Mouse (Mus musculus) limb, embryonic 15.5 days (tissue): Measurements from ENCODE around the gene Ssu2. TPM values are rescaled to one million over a fixed set of nuclear protein-coding genes. Genes with fewer than 3 reads are reported as not detected.

Experiments used
- ATAC-seq: fragments of 200-750 bp; cut with Nextera tagmentation; 2 replicates; pipeline ENCODE4 v1.8.0; 2017; ENCODE audit warnings: low read depth, moderate TSS enrichment; ENCODE audit not compliant: insufficient number of reproducible peaks, low FRiP score, low TSS enrichment
- H3K27ac ChIP-seq: fragments of 300-500 bp; sonication (generic); 2 replicates; pipeline ENCODE4 v1.5.1; 2015; ENCODE audit warnings: moderate library complexity, mild to moderate bottlenecking, inconsistent platforms
- H3K27me3 ChIP-seq: fragments of 300-500 bp; sonication (generic); 2 replicates; pipeline ENCODE4 v1.6.1; 2015; ENCODE audit warnings: inconsistent platforms
- H3K36me3 ChIP-seq: fragments of 300-500 bp; sonication (generic); 2 replicates; pipeline ENCODE4 v1.6.1; 2015; ENCODE audit warnings: inconsistent platforms
- H3K4me1 ChIP-seq: fragments of 300-500 bp; sonication (generic); 2 replicates; pipeline ENCODE4 v1.6.1; 2015; ENCODE audit warnings: inconsistent platforms
- H3K4me2 ChIP-seq: fragments of 300-500 bp; sonication (generic); 2 replicates; pipeline ENCODE4 v1.6.1; 2015; ENCODE audit warnings: mild to moderate bottlenecking, inconsistent platforms
- H3K4me3 ChIP-seq: fragments of 300-500 bp; sonication (generic); 2 replicates; pipeline ENCODE4 v1.5.1; 2015; ENCODE audit warnings: mild to moderate bottlenecking, inconsistent platforms
- H3K9ac ChIP-seq: fragments of 300-500 bp; sonication (generic); 2 replicates; pipeline ENCODE4 v1.6.1; 2015; ENCODE audit warnings: inconsistent platforms
- H3K9me3 ChIP-seq: fragments of 300-500 bp; sonication (generic); 2 replicates; pipeline ENCODE4 v1.6.1; 2016; ENCODE audit warnings: inconsistent platforms
- WGBS: fragments of 180-500 bp; shearing (Covaris S2); methylation state at CpG from one replicate; pipeline ENCODE4 v1.1.7; 2015; 5-methylcytosine and 5-hydroxymethylcytosine counted together
- polyA plus RNA-seq: library from polyadenylated mRNA; unstranded; fragments of >200 nt; fragmentation: Nextera tagmentation; extraction: Ambion mirVana; gene quantifications from 2 replicates; pipeline ENCODE4 v1.2.1, GENCODE M21; 2015

Gene Ssu2
- 2.6 and 3.1 TPM in 2 replicates for polyA plus RNA-seq

GRCm38 (mm10) chr6:112387947-112388346, at the start of gene Ssu2:
Ssu2 (minus strand) TSS chr6:112388023.
- Histone ChIP-seq H3K9ac (no peak within 1 kb of the TSS), H3K4me2 (no peak within 1 kb of the TSS), H3K4me3 (no peak within 1 kb of the TSS), H3K4me1 (peaks cover 4% of the 10 kb centered on the region; the same call in 1 of the 2 replicates), H3K27ac (no peak within 1 kb of the TSS), H3K27me3 (no peaks in the 10 kb centered on the region), H3K36me3 (no peaks in the 10 kb centered on the region), H3K9me3 (no peaks in the 10 kb centered on the region)
- 79% methylated on average over 9 of the region's 9 CpGs for WGBS
- ATAC-seq = no peak

- 73% methylated on average over 6 of the region's 6 CpGs for WGBS
- Histone ChIP-seq H3K4me2 (no peak overlapping the region), H3K9ac (no peak overlapping the region), H3K4me3 (no peak overlapping the region), H3K9me3 (no peaks in the 10 kb centered on the region), H3K27me3 (no peaks in the 10 kb centered on the region), H3K4me1 (no peaks in the 10 kb centered on the region), H3K27ac (no peak overlapping the region), H3K36me3 (no peaks in the 10 kb centered on the region)
- ATAC-seq = no peak
Observed at GRCm38 (mm10) chr6:112426018-112426732, 38.4 kb upstream of the Ssu2 start.

GRCm38 (mm10) chr6:112423746-112424501, 36.1 kb upstream of the Ssu2 start:
- Histone ChIP-seq H3K4me3 (no peak overlapping the region), H3K27ac (no peak overlapping the region), H3K36me3 (no peaks in the 10 kb centered on the region), H3K9me3 (no peaks in the 10 kb centered on the region), H3K4me1 (no peaks in the 10 kb centered on the region), H3K9ac (no peak overlapping the region), H3K27me3 (no peaks in the 10 kb centered on the region), H3K4me2 (no peak overlapping the region)
- WGBS = 65% methylated on average over 8 of the region's 8 CpGs
- no peak for ATAC-seq

DNA sequence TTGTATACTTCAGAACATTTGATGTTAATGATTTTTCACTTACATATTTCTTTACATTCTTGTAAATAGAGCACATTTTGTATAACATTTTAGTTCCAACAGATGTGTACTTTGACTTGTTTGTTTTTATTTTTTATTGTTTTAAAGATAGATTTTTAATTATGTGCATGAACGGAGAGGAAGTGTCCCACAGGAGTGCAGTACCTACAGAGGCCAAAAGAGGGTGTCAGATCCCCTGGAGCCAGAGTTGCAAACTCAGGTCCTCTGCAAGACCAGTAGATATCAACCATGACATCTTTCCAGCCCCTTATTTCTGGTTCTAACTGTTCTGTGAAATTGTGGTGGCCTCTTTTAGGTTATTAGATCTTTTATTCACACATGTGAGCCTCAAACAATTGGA, 33.1 kb upstream of the Ssu2 start:
- 97% methylated on average over 1 of the region's 1 CpGs for whole genome bisulfite sequencing
- no peak overlapping the region for H3K4me2 ChIP-seq
- ATAC-seq = no peak

GRCm38 (mm10) chr6:112419333-112419732, 31.5 kb upstream of the Ssu2 start:
- H3K9ac ChIP-seq = no peak overlapping the region
- no peaks in the 10 kb centered on the region for H3K9me3 ChIP-seq
- no peaks in the 10 kb centered on the region for H3K27me3 ChIP-seq
- H3K27ac ChIP-seq = no peak overlapping the region
- 75% methylated on average over 9 of the region's 9 CpGs for WGBS
- H3K4me2 ChIP-seq = no peak overlapping the region
- ATAC-seq = no peak
- H3K4me3 ChIP-seq = no peak overlapping the region
- no peaks in the 10 kb centered on the region for H3K4me1 ChIP-seq
- no peaks in the 10 kb centered on the region for H3K36me3 ChIP-seq

More for the DNA sequence above, 33.1 kb upstream of the Ssu2 start:
- Histone ChIP-seq H3K9ac (no peak overlapping the region), H3K27ac (no peak overlapping the region), H3K4me3 (no peak overlapping the region), H3K9me3 (no peaks in the 10 kb centered on the region), H3K27me3 (no peaks in the 10 kb centered on the region), H3K36me3 (no peaks in the 10 kb centered on the region), H3K4me1 (no peaks in the 10 kb centered on the region)

- H3K27me3 ChIP-seq = no peaks in the 10 kb centered on the region
- H3K27ac ChIP-seq = no peak overlapping the region
- H3K9ac ChIP-seq = no peak overlapping the region
- WGBS = 78% methylated on average over 5 of the region's 5 CpGs
- H3K9me3 ChIP-seq = no peaks in the 10 kb centered on the region
- peaks cover 3% of the 10 kb centered on the region; the same call in 1 of the 2 replicates for H3K4me1 ChIP-seq
- H3K4me2 ChIP-seq = no peak overlapping the region
- no peak overlapping the region for H3K4me3 ChIP-seq
- no peaks in the 10 kb centered on the region for H3K36me3 ChIP-seq
- ATAC-seq = no peak
Observed at GRCm38 (mm10) chr6:112404111-112404510, 16.3 kb upstream of the Ssu2 start.

DNA sequence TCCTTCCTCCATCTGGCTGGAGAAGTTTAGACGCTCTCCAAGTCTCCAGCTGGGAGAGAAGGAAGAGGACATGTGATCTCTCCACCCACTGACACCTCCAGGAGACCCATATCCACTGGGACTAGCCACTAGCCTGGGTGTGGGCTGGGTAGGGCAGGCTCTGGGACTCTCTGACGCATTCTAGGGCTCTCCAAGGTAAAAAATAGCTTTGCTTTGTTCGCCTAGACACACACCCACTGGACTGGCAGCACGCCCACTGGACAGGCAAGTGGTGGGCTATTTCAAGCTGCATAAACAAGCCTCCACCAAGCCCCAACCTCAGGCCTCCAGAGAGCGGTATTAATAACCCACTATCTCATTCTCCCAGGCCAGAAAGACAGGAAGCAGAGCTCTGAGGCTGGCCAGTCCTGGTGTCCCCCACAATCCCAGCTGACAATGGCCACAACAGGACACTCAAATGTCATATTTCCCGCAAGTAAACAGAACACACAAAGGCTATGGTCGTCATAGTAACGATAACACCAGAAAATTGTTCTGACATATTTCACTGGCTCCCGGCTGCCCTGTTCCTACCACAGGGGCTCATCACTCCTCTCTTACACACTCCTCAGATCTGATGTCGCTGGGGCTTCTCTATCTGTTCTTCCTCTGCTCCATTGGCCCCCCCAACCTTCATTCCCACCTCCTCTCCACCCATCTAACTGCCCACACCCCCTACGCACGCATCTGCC, 14.3 kb upstream of the Ssu2 start:
- Histone ChIP-seq H3K4me3 (no peak overlapping the region), H3K27ac (0 out of 2 replicates have a peak overlapping the region, but pooled peaks have one; percentile 35), H3K9ac (no peak overlapping the region), H3K27me3 (no peaks in the 10 kb centered on the region), H3K9me3 (no peaks in the 10 kb centered on the region), H3K4me2 (no peak overlapping the region), H3K4me1 (peaks cover 3% of the 10 kb centered on the region; the same call in 1 of the 2 replicates), H3K36me3 (no peaks in the 10 kb centered on the region)
- peak; percentile 73 for ATAC-seq
- 66% methylated on average over 12 of the region's 12 CpGs for WGBS

- no peaks in the 10 kb centered on the region for H3K9me3 ChIP-seq
- no peaks in the 10 kb centered on the region for H3K27me3 ChIP-seq
- H3K27ac ChIP-seq = no peak overlapping the region
- H3K4me3 ChIP-seq = no peak overlapping the region
- H3K9ac ChIP-seq = no peak overlapping the region
- no peaks in the 10 kb centered on the region for H3K36me3 ChIP-seq
- H3K4me2 ChIP-seq = no peak overlapping the region
- no peak for ATAC-seq
- whole genome bisulfite sequencing = 80% methylated on average over 3 of the region's 3 CpGs
- peaks cover 3% of the 10 kb centered on the region; the same call in 1 of the 2 replicates for H3K4me1 ChIP-seq
Observed at GRCm38 (mm10) chr6:112397351-112397750, 9.5 kb upstream of the Ssu2 start.

DNA sequence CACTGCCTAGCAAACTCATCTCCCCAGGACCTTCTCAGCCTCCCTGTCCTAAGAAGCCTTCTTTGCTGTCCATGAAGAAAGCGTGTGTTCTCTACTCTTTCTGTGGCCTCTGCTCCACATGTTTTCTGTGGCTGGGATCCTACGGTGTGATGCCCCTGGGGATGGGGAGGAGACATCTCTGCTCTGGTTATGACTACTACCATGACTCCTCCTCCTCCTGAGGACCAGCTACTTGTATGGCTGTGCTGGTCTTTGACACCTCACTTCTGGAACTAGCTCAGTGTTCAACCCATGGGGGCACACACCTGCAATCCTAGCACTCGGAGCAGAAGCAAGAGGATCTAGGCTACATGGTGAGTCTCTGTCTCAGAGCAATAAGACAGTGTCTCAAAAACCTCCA, 8.5 kb upstream of the Ssu2 start:
- 74% methylated on average over 3 of the region's 3 CpGs for WGBS
- Histone ChIP-seq H3K9ac (no peak overlapping the region), H3K27ac (no peak overlapping the region), H3K4me2 (no peak overlapping the region), H3K4me3 (no peak overlapping the region), H3K9me3 (no peaks in the 10 kb centered on the region), H3K4me1 (no peaks in the 10 kb centered on the region), H3K36me3 (no peaks in the 10 kb centered on the region), H3K27me3 (no peaks in the 10 kb centered on the region)
- no peak for ATAC-seq

- ATAC-seq = no peak
- no peaks in the 10 kb centered on the region for H3K27me3 ChIP-seq
- no peaks in the 10 kb centered on the region for H3K36me3 ChIP-seq
- no peaks in the 10 kb centered on the region for H3K9me3 ChIP-seq
- no peak overlapping the region for H3K27ac ChIP-seq
- H3K4me3 ChIP-seq = no peak overlapping the region
- 0 out of 2 replicates have a peak, but pooled peaks cover under 1% of the 10 kb centered on the region for H3K4me1 ChIP-seq
- no peak overlapping the region for H3K9ac ChIP-seq
- H3K4me2 ChIP-seq = no peak overlapping the region
- 84% methylated on average over 3 of the region's 3 CpGs for WGBS
Observed at GRCm38 (mm10) chr6:112388385-112388784, 562 bp upstream of the Ssu2 start.

GRCm38 (mm10) chr6:112386260-112386659, 1.6 kb downstream of the Ssu2 start:
- H3K36me3 ChIP-seq = no peaks in the 10 kb centered on the region
- ATAC-seq = no peak
- H3K9me3 ChIP-seq = no peaks in the 10 kb centered on the region
- WGBS = 66% methylated on average over 2 of the region's 2 CpGs
- H3K4me1 ChIP-seq = peaks cover 4% of the 10 kb centered on the region; the same call in 1 of the 2 replicates
- H3K4me3 ChIP-seq = no peak overlapping the region
- H3K27ac ChIP-seq = no peak overlapping the region
- H3K9ac ChIP-seq = no peak overlapping the region
- H3K27me3 ChIP-seq = no peaks in the 10 kb centered on the region
- no peak overlapping the region for H3K4me2 ChIP-seq
